Mouse (Mus musculus): Measurements from ENCODE around the gene Nlk. TPM values are rescaled to one million over a fixed set of nuclear protein-coding genes. Genes with fewer than 3 reads are reported as not detected.
A peak's percentile ranks its signal among the peaks of the same experiment; 100 is the strongest.
"Not testable (repeated sequence)": the region's sequence is repeated elsewhere in the genome, so short reads cannot be mapped to it uniquely, and the experiment has no call there.

Gene Nlk
- polyA plus RNA-seq, 1 experiment from 2014 or later: 10.7 TPM

- ATAC-seq (ENCODE audit: insufficient read depth, low FRiP score): peak; percentile 98
- no peaks in the 10 kb centered on the region for H3K27me3 ChIP-seq (ENCODE audit: control insufficient read depth, insufficient read depth, low read length)
- under 1% methylated on average over 52 of the region's 52 CpGs for WGBS
- peak within 1 kb of the TSS; percentile 66 for H3K4me3 ChIP-seq (replicated peaks; ENCODE audit: low read length)
- peak within 1 kb of the TSS; percentile 90 for H3K9ac ChIP-seq (ENCODE audit: low read length)
- peaks cover 9% of the 10 kb centered on the region for H3K36me3 ChIP-seq (ENCODE audit: control insufficient read depth, insufficient read depth, low read length)
- H3K27ac ChIP-seq (ENCODE audit: low read length): peak within 1 kb of the TSS; percentile 92
- H3K4me1 ChIP-seq (ENCODE audit: control insufficient read depth, insufficient read depth, low read length): peaks cover 20% of the 10 kb centered on the region
- peak within 1 kb of the TSS; percentile 85 for H3K4me2 ChIP-seq (ENCODE audit: low read depth, low read length)
- no peaks in the 10 kb centered on the region for H3K9me3 ChIP-seq (replicated peaks; ENCODE audit: control insufficient read depth, low read length)
Observed at GRCm38 (mm10) chr11:78536080-78536689, 161.0 kb downstream of the Nlk start, which contains the start of the genes Tnfaip1 and Ift20. Tnfaip1 (minus strand) TSS chr11:78536332. Ift20 (plus strand) TSS chr11:78536361.

GRCm38 (mm10) chr11:78535376-78536079 is 161.6 kb downstream of the Nlk start:
- H3K4me3 ChIP-seq (replicated peaks; ENCODE audit: low read length): peak overlapping the region; percentile 66
- peak overlapping the region; percentile 92 for H3K27ac ChIP-seq (ENCODE audit: low read length)
- under 1% methylated on average over 23 of the region's 23 CpGs for WGBS
- H3K9me3 ChIP-seq (replicated peaks; ENCODE audit: control insufficient read depth, low read length): no peaks in the 10 kb centered on the region
- peak; percentile 41 for ATAC-seq (ENCODE audit: insufficient read depth, low FRiP score)
- peaks cover 20% of the 10 kb centered on the region for H3K4me1 ChIP-seq (ENCODE audit: control insufficient read depth, insufficient read depth, low read length)
- no peaks in the 10 kb centered on the region for H3K27me3 ChIP-seq (ENCODE audit: control insufficient read depth, insufficient read depth, low read length)
- peaks cover 3% of the 10 kb centered on the region for H3K36me3 ChIP-seq (ENCODE audit: control insufficient read depth, insufficient read depth, low read length)
- peak overlapping the region; percentile 81 for H3K9ac ChIP-seq (ENCODE audit: low read length)
- H3K4me2 ChIP-seq (ENCODE audit: low read depth, low read length): peak overlapping the region; percentile 71

GRCm38 (mm10) chr11:78534516-78534915 is 162.7 kb downstream of the Nlk start:
- Histone ChIP-seq H3K9ac (ENCODE audit: low read length) (peak overlapping the region; percentile 81; the same call in 1 of the 2 replicates), H3K4me2 (ENCODE audit: low read depth, low read length) (peak overlapping the region; percentile 71), H3K27me3 (ENCODE audit: control insufficient read depth, insufficient read depth, low read length) (no peaks in the 10 kb centered on the region), H3K36me3 (ENCODE audit: control insufficient read depth, insufficient read depth, low read length) (peaks cover 1% of the 10 kb centered on the region; the same call in 1 of the 2 replicates), H3K4me3 (replicated peaks; ENCODE audit: low read length) (peak overlapping the region; percentile 66), H3K4me1 (ENCODE audit: control insufficient read depth, insufficient read depth, low read length) (peaks cover 20% of the 10 kb centered on the region), H3K27ac (ENCODE audit: low read length) (no peak overlapping the region), H3K9me3 (replicated peaks; ENCODE audit: control insufficient read depth, low read length) (no peaks in the 10 kb centered on the region)
- no peak for ATAC-seq (ENCODE audit: insufficient read depth, low FRiP score)
- WGBS: 83% methylated on average over 4 of the region's 4 CpGs

GRCm38 (mm10) chr11:78531515-78531914 is 165.7 kb downstream of the Nlk start:
- H3K9ac ChIP-seq (ENCODE audit: low read length); H3K9me3 ChIP-seq (replicated peaks; ENCODE audit: control insufficient read depth, low read length); ATAC-seq (ENCODE audit: insufficient read depth, low FRiP score); H3K4me3 ChIP-seq (replicated peaks; ENCODE audit: low read length); H3K27ac ChIP-seq (ENCODE audit: low read length); H3K27me3 ChIP-seq (ENCODE audit: control insufficient read depth, insufficient read depth, low read length); H3K4me1 ChIP-seq (ENCODE audit: control insufficient read depth, insufficient read depth, low read length); H3K4me2 ChIP-seq (ENCODE audit: low read depth, low read length): not testable (repeated sequence)
- peaks cover 20% of the 10 kb centered on the region; the same call in 1 of the 2 replicates for H3K36me3 ChIP-seq (ENCODE audit: control insufficient read depth, insufficient read depth, low read length)
- 91% methylated on average over 10 of the region's 10 CpGs for WGBS

GRCm38 (mm10) chr11:78531046-78531445 is 166.1 kb downstream of the Nlk start:
- H3K4me3 ChIP-seq (replicated peaks; ENCODE audit: low read length): no peak overlapping the region
- H3K27me3 ChIP-seq (ENCODE audit: control insufficient read depth, insufficient read depth, low read length): no peaks in the 10 kb centered on the region
- no peak overlapping the region for H3K4me2 ChIP-seq (ENCODE audit: low read depth, low read length)
- peaks cover 20% of the 10 kb centered on the region; the same call in 1 of the 2 replicates for H3K36me3 ChIP-seq (ENCODE audit: control insufficient read depth, insufficient read depth, low read length)
- H3K9me3 ChIP-seq (replicated peaks; ENCODE audit: control insufficient read depth, low read length): no peaks in the 10 kb centered on the region
- ATAC-seq (ENCODE audit: insufficient read depth, low FRiP score): no peak
- H3K27ac ChIP-seq (ENCODE audit: low read length): peak overlapping the region; percentile 22; the same call in 1 of the 2 replicates
- WGBS: 63% methylated on average over 6 of the region's 6 CpGs
- no peak overlapping the region for H3K9ac ChIP-seq (ENCODE audit: low read length)
- H3K4me1 ChIP-seq (ENCODE audit: control insufficient read depth, insufficient read depth, low read length): peaks cover 9% of the 10 kb centered on the region; the same call in 1 of the 2 replicates

GRCm38 (mm10) chr11:78530001-78530400 is 167.2 kb downstream of the Nlk start:
- ATAC-seq (ENCODE audit: insufficient read depth, low FRiP score): no peak
- Histone ChIP-seq H3K4me3 (replicated peaks; ENCODE audit: low read length) (no peak overlapping the region), H3K9me3 (replicated peaks; ENCODE audit: control insufficient read depth, low read length) (no peaks in the 10 kb centered on the region), H3K9ac (ENCODE audit: low read length) (no peak overlapping the region), H3K27me3 (ENCODE audit: control insufficient read depth, insufficient read depth, low read length) (no peaks in the 10 kb centered on the region), H3K4me1 (ENCODE audit: control insufficient read depth, insufficient read depth, low read length) (peaks cover 7% of the 10 kb centered on the region; the same call in 1 of the 2 replicates), H3K27ac (ENCODE audit: low read length) (no peak overlapping the region), H3K36me3 (ENCODE audit: control insufficient read depth, insufficient read depth, low read length) (peaks cover 23% of the 10 kb centered on the region), H3K4me2 (ENCODE audit: low read depth, low read length) (no peak overlapping the region)
- WGBS: 89% methylated on average over 12 of the region's 12 CpGs

- H3K9me3 ChIP-seq (replicated peaks; ENCODE audit: control insufficient read depth, low read length): no peaks in the 10 kb centered on the region
- no peak overlapping the region for H3K27ac ChIP-seq (ENCODE audit: low read length)
- no peak overlapping the region for H3K4me2 ChIP-seq (ENCODE audit: low read depth, low read length)
- H3K36me3 ChIP-seq (ENCODE audit: control insufficient read depth, insufficient read depth, low read length): peaks cover 29% of the 10 kb centered on the region
- no peak overlapping the region for H3K9ac ChIP-seq (ENCODE audit: low read length)
- no peak for ATAC-seq (ENCODE audit: insufficient read depth, low FRiP score)
- 88% methylated on average over 9 of the region's 9 CpGs for WGBS
- H3K27me3 ChIP-seq (ENCODE audit: control insufficient read depth, insufficient read depth, low read length): no peaks in the 10 kb centered on the region
- H3K4me1 ChIP-seq (ENCODE audit: control insufficient read depth, insufficient read depth, low read length): no peaks in the 10 kb centered on the region
- H3K4me3 ChIP-seq (replicated peaks; ENCODE audit: low read length): no peak overlapping the region
Observed at GRCm38 (mm10) chr11:78528714-78529113, 168.5 kb downstream of the Nlk start.

GRCm38 (mm10) chr11:78524838-78525237 is 172.3 kb downstream of the Nlk start:
- no peaks in the 10 kb centered on the region for H3K27me3 ChIP-seq (ENCODE audit: control insufficient read depth, insufficient read depth, low read length)
- H3K4me2 ChIP-seq (ENCODE audit: low read depth, low read length): no peak overlapping the region
- no peak overlapping the region for H3K9ac ChIP-seq (ENCODE audit: low read length)
- WGBS: 69% methylated on average over 2 of the region's 2 CpGs
- H3K36me3 ChIP-seq (ENCODE audit: control insufficient read depth, insufficient read depth, low read length): peaks cover 43% of the 10 kb centered on the region
- ATAC-seq (ENCODE audit: insufficient read depth, low FRiP score): no peak
- no peak overlapping the region for H3K27ac ChIP-seq (ENCODE audit: low read length)
- H3K4me1 ChIP-seq (ENCODE audit: control insufficient read depth, insufficient read depth, low read length): no peaks in the 10 kb centered on the region
- H3K4me3 ChIP-seq (replicated peaks; ENCODE audit: low read length): no peak overlapping the region
- H3K9me3 ChIP-seq (replicated peaks; ENCODE audit: control insufficient read depth, low read length): no peaks in the 10 kb centered on the region

- Histone ChIP-seq H3K27me3 (ENCODE audit: control insufficient read depth, insufficient read depth, low read length) (no peaks in the 10 kb centered on the region), H3K36me3 (ENCODE audit: control insufficient read depth, insufficient read depth, low read length) (peaks cover 41% of the 10 kb centered on the region), H3K4me2 (ENCODE audit: low read depth, low read length) (no peak overlapping the region), H3K9me3 (replicated peaks; ENCODE audit: control insufficient read depth, low read length) (no peaks in the 10 kb centered on the region), H3K9ac (ENCODE audit: low read length) (no peak overlapping the region), H3K4me1 (ENCODE audit: control insufficient read depth, insufficient read depth, low read length) (no peaks in the 10 kb centered on the region), H3K27ac (ENCODE audit: low read length) (no peak overlapping the region), H3K4me3 (replicated peaks; ENCODE audit: low read length) (no peak overlapping the region)
- no peak for ATAC-seq (ENCODE audit: insufficient read depth, low FRiP score)
- 84% methylated on average over 9 of the region's 9 CpGs for WGBS
Observed at GRCm38 (mm10) chr11:78523241-78523955, 173.8 kb downstream of the Nlk start.
